ENCODE assay signal across 27 mouse cellular contexts in genomic region chr11:4679441-4679832, GRCm38 (mm10). TPM values are rescaled to one million over a fixed set of nuclear protein-coding genes. Genes with fewer than 3 reads are reported as not detected.
DNase-seq lines count a peak whose midpoint lies in the region; ATAC-seq and TF ChIP-seq lines count a peak whose summit lies in the region.
"Had no signal": no experiment of that assay in that cellular context is flagged by ENCODE, and none has a peak within 500 bp of the region (broad histone marks: within the 10 kb centered on the region; RNA-seq: fewer than 3 reads in every experiment).

No protein-coding gene starts in this region.

- no peak for TF ChIP-seq CTCF in lung, adult 2 months (IDR thresholded peaks at IDR 0.05; ENCODE audit: insufficient read depth, low read length)

- peaks cover 79% of the 10 kb centered on the region for H3K36me3 ChIP-seq in embryonic facial prominence, embryonic 13.5 days
- peaks cover 61% of the 10 kb centered on the region for H3K36me3 ChIP-seq in limb, embryonic 15.5 days

- peak overlapping the region; percentile 92 for H3K27ac ChIP-seq in embryonic facial prominence, embryonic 13.5 days
- H3K27ac ChIP-seq in limb, embryonic 15.5 days: peak overlapping the region; percentile 61
- H3K27ac ChIP-seq: gastrocnemius, adult 2 months; heart, embryonic 15.5 days; hindbrain, embryonic 10.5 days; stomach, postnatal 0 days had no signal

- no peak overlapping the region for H3K4me2 ChIP-seq in embryonic facial prominence, embryonic 13.5 days
- no peak overlapping the region for H3K4me2 ChIP-seq in limb, embryonic 15.5 days
- H3K4me2 ChIP-seq: heart, embryonic 15.5 days had no signal

- no peaks in the 10 kb centered on the region for H3K27me3 ChIP-seq in embryonic facial prominence, embryonic 13.5 days
- H3K27me3 ChIP-seq in limb, embryonic 15.5 days: no peaks in the 10 kb centered on the region
- H3K27me3 ChIP-seq: heart, embryonic 15.5 days; Patski had no signal

- H3K4me1 ChIP-seq in embryonic facial prominence, embryonic 13.5 days: peaks cover 24% of the 10 kb centered on the region
- H3K4me1 ChIP-seq in limb, embryonic 15.5 days: peaks cover 16% of the 10 kb centered on the region
- no peaks in the 10 kb centered on the region for H3K4me1 ChIP-seq in lung, adult 2 months (ENCODE audit: control insufficient read depth, insufficient read depth, low read length)
- H3K4me1 ChIP-seq: heart, embryonic 15.5 days had no signal

- no peak overlapping the region for H3K9ac ChIP-seq in embryonic facial prominence, embryonic 13.5 days
- H3K9ac ChIP-seq in limb, embryonic 15.5 days: no peak overlapping the region
- H3K9ac ChIP-seq: heart, embryonic 15.5 days had no signal

- WGBS in embryonic facial prominence, embryonic 13.5 days: 84% methylated on average over 12 of the region's 12 CpGs
- WGBS in limb, embryonic 15.5 days: 77% methylated on average over 12 of the region's 12 CpGs
- WGBS in lung, adult 2 months: 89% methylated on average over 12 of the region's 12 CpGs

- no peaks in the 10 kb centered on the region for H3K9me3 ChIP-seq in embryonic facial prominence, embryonic 13.5 days
- H3K9me3 ChIP-seq in limb, embryonic 15.5 days: no peaks in the 10 kb centered on the region
- H3K9me3 ChIP-seq: heart, embryonic 15.5 days; hindbrain, embryonic 10.5 days had no signal

- no peak for ATAC-seq in embryonic facial prominence, embryonic 13.5 days (ENCODE audit: insufficient number of reproducible peaks, insufficient read depth, low FRiP score, low TSS enrichment, low read depth)
- no peak for ATAC-seq in limb, embryonic 15.5 days (ENCODE audit: insufficient number of reproducible peaks, low FRiP score, low TSS enrichment, low read depth)
- ATAC-seq: activated CD4-positive, CD25-positive, alpha-beta regulatory T cell, adult 4 months; forebrain, embryonic 14.5 days; Patski had no signal

- peak; percentile 45 for DNase-seq in layer of hippocampus, adult 9-11 months
- DNase-seq in layer of hippocampus, postnatal 10 days (ENCODE audit: low spot score in 2 of 2): no peak
- peak; percentile 71 for DNase-seq in brain, adult 2 months (ENCODE audit: low read depth, low spot score)
- DNase-seq in lung, adult 2 months: no peak
- no peak for DNase-seq in cerebellum, postnatal 36 days
- no peak for DNase-seq in kidney, adult 11 months
- DNase-seq: adrenal gland, postnatal 25 days; cerebellum, adult 2 months; gastrocnemius, adult 2 months; heart, adult 11 months; kidney, adult 2 months; kidney, postnatal 36 days; lung, postnatal 36 days; retina, postnatal 1 day; thymus, postnatal 14 days had no signal

- no peak for TF ChIP-seq POLR2A in lung, adult 2 months (IDR thresholded peaks at IDR 0.05; ENCODE audit: borderline replicate concordance, extremely low read depth, low read depth, low read length)

- no peak overlapping the region for H3K4me3 ChIP-seq in embryonic facial prominence, embryonic 13.5 days
- no peak overlapping the region for H3K4me3 ChIP-seq in limb, embryonic 15.5 days
- no peak overlapping the region for H3K4me3 ChIP-seq in lung, adult 2 months (replicated peaks; ENCODE audit: extremely low read depth, low read depth, low read length)
- H3K4me3 ChIP-seq: gastrocnemius, adult 2 months; heart, embryonic 15.5 days; hindbrain, embryonic 10.5 days had no signal

RNA-seq across cellular contexts. Expression of gene Uqcr10, which starts 24.7 kb away (rescaled TPM):
- total RNA-seq in layer of hippocampus, postnatal 10 days (2021): 100 to 1,000 TPM; 436 to 483 TPM
- 769 and 773 TPM in 2 replicates for polyA plus RNA-seq in embryonic facial prominence, embryonic 13.5 days (2015; fragmentation: Nextera tagmentation; extraction: Ambion mirVana)
- polyA plus RNA-seq in limb, embryonic 15.5 days (2015; fragmentation: Nextera tagmentation; extraction: Ambion mirVana): 636 and 690 TPM in 2 replicates
- 460 and 481 TPM in 2 replicates for polyA plus RNA-seq in lung, adult 2 months (2012; rRNA removed)

RNA-seq across cellular contexts. Expression of gene Zmat5, which starts 25.0 kb away (rescaled TPM):
- 10 to 100 TPM; 31.6 to 38.2 TPM for total RNA-seq in layer of hippocampus, postnatal 10 days (2021)
- 57.6 and 69.4 TPM in 2 replicates for polyA plus RNA-seq in embryonic facial prominence, embryonic 13.5 days (2015; fragmentation: Nextera tagmentation; extraction: Ambion mirVana)
- polyA plus RNA-seq in limb, embryonic 15.5 days (2015; fragmentation: Nextera tagmentation; extraction: Ambion mirVana): 60.7 and 63.2 TPM in 2 replicates
- polyA plus RNA-seq in lung, adult 2 months (2012; rRNA removed): 51.4 and 55.1 TPM in 2 replicates

RNA-seq across cellular contexts. Expression of gene Ascc2, which starts 41.9 kb away (rescaled TPM):
- 10 to 100 TPM; 23.7 to 24.4 TPM for total RNA-seq in layer of hippocampus, postnatal 10 days (2021)
- 33.8 and 35.5 TPM in 2 replicates for polyA plus RNA-seq in embryonic facial prominence, embryonic 13.5 days (2015; fragmentation: Nextera tagmentation; extraction: Ambion mirVana)
- polyA plus RNA-seq in limb, embryonic 15.5 days (2015; fragmentation: Nextera tagmentation; extraction: Ambion mirVana): 32.2 and 32.8 TPM in 2 replicates
- 23.5 and 34.0 TPM in 2 replicates for polyA plus RNA-seq in lung, adult 2 months (2012; rRNA removed)

RNA-seq across cellular contexts. Expression of gene Gm11032, which starts 59.6 kb away (rescaled TPM):
- total RNA-seq in layer of hippocampus, postnatal 10 days (2021): not detected
- not detected in 2 replicates for polyA plus RNA-seq in embryonic facial prominence, embryonic 13.5 days (2015; fragmentation: Nextera tagmentation; extraction: Ambion mirVana)
- not detected in 2 replicates for polyA plus RNA-seq in limb, embryonic 15.5 days (2015; fragmentation: Nextera tagmentation; extraction: Ambion mirVana)
- polyA plus RNA-seq in lung, adult 2 months (2012; rRNA removed): not detected in 2 replicates
- total RNA-seq: adrenal gland, postnatal 25 days; common myeloid progenitor, adult 5-6 weeks; gastrocnemius, adult 2 months; monocyte, adult 5-6 weeks had no signal
- polyA plus RNA-seq: activated CD4-positive, CD25-positive, alpha-beta regulatory T cell, adult 4 months; cerebellum, adult 2 months; forebrain, embryonic 14.5 days; heart, embryonic 15.5 days; hindbrain, embryonic 10.5 days; kidney, adult 2 months; limb, embryonic 11.5 days; liver, embryonic 16.5 days; Patski; stomach, postnatal 0 days had no signal

Comparison
In these comparisons a context has a peak if more than half of its experiments do, and no peak if none do; other contexts are left out.
1. DNase-seq: peak in layer of hippocampus, adult 9-11 months (single experiment) and brain, adult 2 months (single experiment); none in layer of hippocampus, postnatal 10 days (0 of 2), lung, adult 2 months (single experiment), cerebellum, postnatal 36 days (0 of 2) and kidney, adult 11 months (single experiment).